Mouse (Mus musculus) forebrain, embryonic 12.5 days (tissue): ENCODE measurements around the gene Adamtsl5. TPM values are rescaled to one million over a fixed set of nuclear protein-coding genes. Genes with fewer than 3 reads are reported as not detected.

Experiments used
- ATAC-seq: fragments of 200-750 bp; cut with Nextera tagmentation; 2 replicates; pipeline ENCODE4 v1.8.0; 2017; ENCODE audit warnings: moderate TSS enrichment; ENCODE audit not compliant: low FRiP score
- H3K27ac ChIP-seq: fragments of 300-500 bp; sonication (generic); 2 replicates; pipeline ENCODE4 v1.5.1; 2016; ENCODE audit warnings: mild to moderate bottlenecking
- H3K27me3 ChIP-seq: fragments of 300-500 bp; sonication (generic); 2 replicates; pipeline ENCODE4 v1.6.1; 2016; ENCODE audit warnings: mild to moderate bottlenecking
- H3K36me3 ChIP-seq: fragments of 300-500 bp; sonication (generic); replicated peaks from 2 replicates; pipeline ENCODE4 v1.6.1; 2016; ENCODE audit warnings: mild to moderate bottlenecking
- H3K4me1 ChIP-seq: fragments of 300-500 bp; sonication (generic); 2 replicates; pipeline ENCODE4 v1.6.1; 2016
- H3K4me2 ChIP-seq: fragments of 300-500 bp; sonication (generic); 2 replicates; pipeline ENCODE4 v1.6.1; 2016; ENCODE audit warnings: mild to moderate bottlenecking, moderate library complexity
- H3K4me3 ChIP-seq: fragments of 300-500 bp; sonication (generic); replicated peaks from 2 replicates; pipeline ENCODE4 v1.5.1; 2016; ENCODE audit warnings: mild to moderate bottlenecking
- H3K9ac ChIP-seq: fragments of 300-500 bp; sonication (generic); 2 replicates; pipeline ENCODE4 v1.6.1; 2016; ENCODE audit warnings: mild to moderate bottlenecking
- H3K9me3 ChIP-seq: fragments of 300-500 bp; sonication (generic); 2 replicates; pipeline ENCODE4 v1.6.1; 2016
- WGBS: fragments of 180-500 bp; shearing (Covaris S2); methylation state at CpG from one replicate; pipeline ENCODE4 v1.1.7; 2016; 5-methylcytosine and 5-hydroxymethylcytosine counted together
- polyA plus RNA-seq: library from polyadenylated mRNA; unstranded; fragments of >200 nt; fragmentation: Nextera tagmentation; extraction: Ambion mirVana; gene quantifications from 2 replicates; pipeline ENCODE4 v1.2.1, GENCODE M21; 2016

Adamtsl5 gene
- polyA plus RNA-seq, 1 experiment from 2014 or later, result 0.55 TPM

GRCm38 (mm10) chr10:80341026-80341425, 7.2 kb downstream of the Adamtsl5 start:
- Histone ChIP-seq H3K9ac (no peak overlapping the region), H3K27ac (no peak overlapping the region), H3K4me2 (no peak overlapping the region), H3K4me1 (peaks cover 30% of the 10 kb centered on the region), H3K36me3 (no peaks in the 10 kb centered on the region), H3K27me3 (peaks cover 77% of the 10 kb centered on the region), H3K4me3 (0 out of 2 replicates have a peak overlapping the region, but pooled peaks have one; percentile 38), H3K9me3 (no peaks in the 10 kb centered on the region)
- ATAC-seq, result no peak
- 9% methylated on average over 21 of the region's 21 CpGs for WGBS

- Histone ChIP-seq H3K27me3 (peaks cover 74% of the 10 kb centered on the region), H3K4me3 (no peak overlapping the region), H3K36me3 (no peaks in the 10 kb centered on the region), H3K27ac (no peak overlapping the region), H3K4me2 (no peak overlapping the region), H3K4me1 (peaks cover 27% of the 10 kb centered on the region), H3K9me3 (no peaks in the 10 kb centered on the region), H3K9ac (no peak overlapping the region)
- no peak; the same call in 1 of the 2 replicates for ATAC-seq
- 22% methylated on average over 19 of the region's 19 CpGs for WGBS
Measured at GRCm38 (mm10) chr10:80339941-80340750, 8.1 kb downstream of the Adamtsl5 start.

- Histone ChIP-seq H3K36me3 (no peaks in the 10 kb centered on the region), H3K27me3 (peaks cover 49% of the 10 kb centered on the region), H3K9me3 (no peaks in the 10 kb centered on the region), H3K4me2 (no peak overlapping the region), H3K9ac (no peak overlapping the region), H3K4me3 (no peak overlapping the region), H3K27ac (no peak overlapping the region), H3K4me1 (no peaks in the 10 kb centered on the region)
- ATAC-seq, result no peak
- WGBS, result 92% methylated on average over 12 of the region's 12 CpGs
Measured at GRCm38 (mm10) chr10:80336263-80336662, 11.9 kb downstream of the Adamtsl5 start.

- WGBS, result 89% methylated on average over 5 of the region's 5 CpGs
- Histone ChIP-seq H3K9me3 (no peaks in the 10 kb centered on the region), H3K36me3 (no peaks in the 10 kb centered on the region), H3K27me3 (peaks cover 29% of the 10 kb centered on the region), H3K4me3 (no peak overlapping the region), H3K4me1 (peaks cover 15% of the 10 kb centered on the region), H3K4me2 (no peak overlapping the region), H3K27ac (no peak overlapping the region), H3K9ac (0 out of 2 replicates have a peak overlapping the region, but pooled peaks have one; percentile 4)
- ATAC-seq, result no peak
Measured at GRCm38 (mm10) chr10:80332525-80332989, 15.7 kb downstream of the Adamtsl5 start.

- no peak overlapping the region for H3K4me3 ChIP-seq
- no peak overlapping the region for H3K4me2 ChIP-seq
- H3K36me3 ChIP-seq, result no peaks in the 10 kb centered on the region
- H3K27ac ChIP-seq, result no peak overlapping the region
- H3K4me1 ChIP-seq, result peaks cover 15% of the 10 kb centered on the region
- H3K9ac ChIP-seq, result 0 out of 2 replicates have a peak overlapping the region, but pooled peaks have one; percentile 4
- WGBS, result 77% methylated on average over 10 of the region's 10 CpGs
- no peak for ATAC-seq
- no peaks in the 10 kb centered on the region for H3K9me3 ChIP-seq
- H3K27me3 ChIP-seq, result peaks cover 29% of the 10 kb centered on the region
Measured at GRCm38 (mm10) chr10:80331636-80332524, 16.3 kb downstream of the Adamtsl5 start.

- Histone ChIP-seq H3K4me2 (peak overlapping the region; percentile 83), H3K4me1 (peaks cover 15% of the 10 kb centered on the region), H3K9me3 (no peaks in the 10 kb centered on the region), H3K36me3 (no peaks in the 10 kb centered on the region), H3K4me3 (no peak overlapping the region), H3K9ac (no peak overlapping the region), H3K27ac (no peak overlapping the region), H3K27me3 (peaks cover 32% of the 10 kb centered on the region)
- 85% methylated on average over 2 of the region's 2 CpGs for WGBS
- ATAC-seq, result no peak
Measured at GRCm38 (mm10) chr10:80330888-80331287, 17.3 kb downstream of the Adamtsl5 start.

- ATAC-seq, result no peak
- H3K9me3 ChIP-seq, result no peaks in the 10 kb centered on the region
- peak overlapping the region; percentile 47 for H3K9ac ChIP-seq
- WGBS, result 1% methylated on average over 41 of the region's 41 CpGs
- no peak overlapping the region for H3K27ac ChIP-seq
- H3K27me3 ChIP-seq, result peaks cover 34% of the 10 kb centered on the region
- peak overlapping the region; percentile 47 for H3K4me3 ChIP-seq
- peaks cover 15% of the 10 kb centered on the region for H3K4me1 ChIP-seq
- H3K4me2 ChIP-seq, result peak overlapping the region; percentile 83
- H3K36me3 ChIP-seq, result no peaks in the 10 kb centered on the region
Measured at GRCm38 (mm10) chr10:80330084-80330483, 18.1 kb downstream of the Adamtsl5 start.

GRCm38 (mm10) chr10:80329273-80330081, 18.7 kb downstream of the Adamtsl5 start, which contains the start of the genes Pcsk4 and Reep6:
Gene Pcsk4 (minus strand): TSS chr10:80329498.
Gene Reep6 (plus strand): TSS chr10:80329953.
- ATAC-seq, result peak; percentile 96
- no peaks in the 10 kb centered on the region for H3K36me3 ChIP-seq
- peaks cover 40% of the 10 kb centered on the region for H3K27me3 ChIP-seq
- H3K27ac ChIP-seq, result no peak within 1 kb of the TSS
- peak within 1 kb of the TSS; percentile 83 for H3K4me2 ChIP-seq
- peak within 1 kb of the TSS; percentile 47 for H3K4me3 ChIP-seq
- H3K9me3 ChIP-seq, result no peaks in the 10 kb centered on the region
- H3K4me1 ChIP-seq, result peaks cover 20% of the 10 kb centered on the region
- 5% methylated on average over 36 of the region's 36 CpGs for WGBS
- H3K9ac ChIP-seq, result peak within 1 kb of the TSS; percentile 47

GRCm38 (mm10) chr10:80325045-80325444, 23.2 kb downstream of the Adamtsl5 start:
- H3K27ac ChIP-seq, result no peak overlapping the region
- no peak for ATAC-seq
- no peak overlapping the region for H3K4me3 ChIP-seq
- H3K27me3 ChIP-seq, result peaks cover 29% of the 10 kb centered on the region
- H3K4me1 ChIP-seq, result peaks cover 25% of the 10 kb centered on the region
- H3K36me3 ChIP-seq, result no peaks in the 10 kb centered on the region
- no peaks in the 10 kb centered on the region for H3K9me3 ChIP-seq
- no peak overlapping the region for H3K4me2 ChIP-seq
- 88% methylated on average over 21 of the region's 21 CpGs for WGBS
- no peak overlapping the region for H3K9ac ChIP-seq

GRCm38 (mm10) chr10:80324120-80325037, 23.8 kb downstream of the Adamtsl5 start:
- Histone ChIP-seq H3K4me3 (no peak overlapping the region), H3K4me1 (peaks cover 29% of the 10 kb centered on the region), H3K27ac (no peak overlapping the region), H3K27me3 (peaks cover 29% of the 10 kb centered on the region), H3K9ac (no peak overlapping the region), H3K9me3 (no peaks in the 10 kb centered on the region), H3K4me2 (peak overlapping the region; percentile 90; the same call in 1 of the 2 replicates), H3K36me3 (no peaks in the 10 kb centered on the region)
- 77% methylated on average over 17 of the region's 17 CpGs for WGBS
- no peak for ATAC-seq
